Mouse (Mus musculus): ENCODE data around the gene Med29. TPM values are rescaled to one million over a fixed set of nuclear protein-coding genes. Genes with fewer than 3 reads are reported as not detected.

Gene Med29
- polyA plus RNA-seq, 1 experiment from 2014 or later = 27.5 TPM

DNA sequence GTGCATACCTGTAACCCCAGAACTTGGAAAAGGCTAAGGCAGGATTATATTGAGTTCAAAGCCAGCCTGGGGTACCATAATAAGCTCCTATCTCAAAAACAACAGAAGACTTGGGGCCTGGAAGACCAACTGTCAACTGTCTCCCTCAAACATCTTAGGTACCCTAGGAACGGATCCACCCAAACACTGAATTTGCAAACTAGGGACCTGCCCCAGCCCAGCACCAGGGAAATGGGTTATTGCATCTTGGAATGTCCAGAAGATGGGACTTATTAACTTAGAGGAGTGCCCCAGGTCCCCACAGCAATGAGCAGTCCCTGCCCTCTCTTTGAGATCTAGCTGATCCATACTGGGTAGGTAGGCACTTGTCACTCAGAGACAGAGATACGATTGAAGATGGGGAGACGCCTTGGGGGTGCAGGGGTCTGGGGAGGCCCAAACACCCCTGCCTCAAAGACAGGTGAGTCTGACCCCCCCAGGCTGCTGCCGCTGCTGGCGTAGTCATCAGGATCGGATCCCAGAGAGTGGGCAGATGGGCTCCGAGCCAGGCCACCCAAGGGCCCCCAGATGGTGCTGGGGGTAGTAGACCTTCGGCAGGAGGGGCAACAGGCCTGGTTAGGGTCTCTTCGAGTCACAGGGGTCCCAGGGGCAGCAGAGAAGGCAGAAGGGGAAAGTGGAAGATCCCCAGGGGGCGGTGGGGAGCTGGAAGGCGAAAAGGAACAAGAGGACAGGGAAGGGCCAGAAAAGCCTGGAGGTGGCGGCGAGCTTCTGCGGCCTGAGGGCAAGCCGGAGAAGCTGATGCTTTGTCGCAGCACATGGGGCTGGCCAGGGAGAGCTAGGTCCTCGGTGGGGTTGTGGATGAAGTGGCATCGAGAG lies 15.1 kb downstream of the Med29 start:
- H3K4me3 ChIP-seq (ENCODE audit: low read depth, low read length) = peak overlapping the region; percentile 88
- peak overlapping the region; percentile 95 for H3K4me2 ChIP-seq (replicated peaks; ENCODE audit: low read depth)
- H3K9ac ChIP-seq (ENCODE audit: low read length) = peak overlapping the region; percentile 98
- H3K9me3 ChIP-seq (ENCODE audit: control insufficient read depth, low read length) = no peaks in the 10 kb centered on the region
- DNase-seq (ENCODE audit: low spot score) (peak; percentile 52), ATAC-seq (ENCODE audit: low FRiP score, low TSS enrichment) (no peak)
- H3K4me1 ChIP-seq (replicated peaks; ENCODE audit: control insufficient read depth, insufficient read depth) = 0 out of 2 replicates have a peak, but pooled peaks cover 6% of the 10 kb centered on the region
- peaks cover 7% of the 10 kb centered on the region; the same call in 1 of the 2 replicates for H3K36me3 ChIP-seq (ENCODE audit: control insufficient read depth, insufficient read depth, low read length)
- H3K27ac ChIP-seq (replicated peaks) = peak overlapping the region; percentile 100
- TF ChIP-seq EP300 (optimal IDR thresholded peaks at IDR 0.05) (no peak), CTCF (IDR thresholded peaks at IDR 0.05; ENCODE audit: low read depth) (peak; percentile 33; the same call in 1 of the 2 replicates)
- WGBS = 37% methylated on average over 18 of the region's 18 CpGs
- H3K27me3 ChIP-seq (ENCODE audit: control insufficient read depth, insufficient read depth, low read length) = no peaks in the 10 kb centered on the region

DNA sequence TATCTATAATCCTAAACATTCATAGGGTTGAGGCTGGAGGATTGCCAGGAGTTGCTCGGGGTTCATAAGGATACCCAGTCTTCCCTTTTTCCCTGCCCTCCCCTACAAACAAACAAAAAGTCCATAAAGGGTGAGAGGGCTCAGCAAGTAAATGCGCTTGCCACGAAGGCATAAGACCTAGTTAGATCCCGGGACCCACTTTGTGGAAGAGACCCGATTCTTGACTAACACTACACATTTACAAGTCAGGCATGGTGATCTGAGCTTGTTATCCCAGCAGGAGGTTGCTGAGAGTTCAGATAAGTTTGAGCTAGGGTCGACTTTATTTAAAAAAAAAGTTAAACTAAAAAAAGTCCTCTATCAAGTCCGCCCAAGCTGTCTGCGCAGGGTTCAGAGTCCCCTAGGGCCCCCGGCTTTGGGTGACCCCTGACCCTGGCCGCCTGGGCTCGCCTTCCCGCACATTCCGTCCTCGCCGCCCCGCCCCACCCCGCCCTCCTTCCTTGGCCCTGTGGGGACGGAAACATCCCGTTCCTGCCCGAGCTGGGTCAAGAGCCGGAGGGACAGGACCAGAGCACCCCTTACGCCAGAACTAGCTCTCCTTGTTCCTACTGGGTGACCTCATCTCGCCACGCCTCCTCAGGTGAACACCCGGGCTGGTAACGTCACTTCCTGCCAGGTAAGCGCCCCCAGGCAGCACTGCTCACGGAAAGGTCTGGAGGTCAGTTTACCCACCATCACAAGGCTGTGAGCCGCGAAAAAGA lies 16.3 kb downstream of the Med29 start:
- Histone ChIP-seq H3K9ac (ENCODE audit: low read length) (peak overlapping the region; percentile 98), H3K4me1 (replicated peaks; ENCODE audit: control insufficient read depth, insufficient read depth) (0 out of 2 replicates have a peak, but pooled peaks cover 6% of the 10 kb centered on the region), H3K4me3 (ENCODE audit: low read depth, low read length) (peak overlapping the region; percentile 88), H3K27ac (replicated peaks) (peak overlapping the region; percentile 100), H3K27me3 (ENCODE audit: control insufficient read depth, insufficient read depth, low read length) (no peaks in the 10 kb centered on the region), H3K9me3 (ENCODE audit: control insufficient read depth, low read length) (no peaks in the 10 kb centered on the region), H3K4me2 (replicated peaks; ENCODE audit: low read depth) (peak overlapping the region; percentile 95), H3K36me3 (ENCODE audit: control insufficient read depth, insufficient read depth, low read length) (peaks cover 7% of the 10 kb centered on the region; the same call in 1 of the 2 replicates)
- under 1% methylated on average over 30 of the region's 30 CpGs for WGBS
- ATAC-seq (ENCODE audit: low FRiP score, low TSS enrichment) = peak; percentile 46
- peak; percentile 39 for TF ChIP-seq EP300 (optimal IDR thresholded peaks at IDR 0.05)
- TF ChIP-seq CTCF (IDR thresholded peaks at IDR 0.05; ENCODE audit: low read depth) = no peak
- DNase-seq (ENCODE audit: low spot score) = peak; percentile 95

DNA sequence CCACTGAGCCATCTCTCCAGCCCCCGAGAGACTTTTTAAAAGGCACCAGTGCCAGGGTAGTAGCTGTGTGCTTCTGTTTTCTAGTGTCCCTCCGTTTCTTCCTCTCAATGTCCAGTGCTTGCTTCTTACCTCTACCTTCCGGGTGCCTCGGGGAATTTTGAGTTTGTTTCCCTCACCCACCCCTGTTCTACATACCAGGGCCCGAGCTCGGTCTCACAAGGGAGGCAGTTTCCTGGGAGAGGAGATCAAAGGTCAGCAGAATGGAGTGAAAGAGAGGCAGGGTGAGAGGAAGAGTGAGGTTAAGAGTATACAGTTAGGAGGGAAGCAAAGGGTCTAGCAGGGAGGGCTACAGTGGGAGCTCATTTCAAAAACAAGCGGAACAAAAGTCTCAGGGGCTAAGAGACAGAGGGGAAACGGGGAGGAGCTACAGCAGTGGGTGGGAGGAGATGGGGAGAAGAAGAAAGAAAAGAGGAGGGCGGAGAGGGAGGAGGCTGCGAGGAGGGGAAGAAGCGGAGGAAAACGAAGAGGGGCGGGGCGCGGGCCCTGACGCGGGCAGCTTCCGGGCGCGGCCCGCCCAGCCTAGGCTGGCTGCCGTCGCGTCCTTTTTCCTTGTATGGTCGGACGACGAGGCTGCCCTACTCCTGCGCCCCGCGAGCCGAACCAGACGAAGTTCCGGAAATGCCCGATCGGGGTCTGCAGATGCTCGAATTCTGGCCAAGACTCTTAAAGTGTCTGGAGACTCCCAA lies 17.2 kb downstream of the Med29 start:
- Histone ChIP-seq H3K4me3 (ENCODE audit: low read depth, low read length) (peak overlapping the region; percentile 88), H3K9me3 (ENCODE audit: control insufficient read depth, low read length) (no peaks in the 10 kb centered on the region), H3K4me1 (replicated peaks; ENCODE audit: control insufficient read depth, insufficient read depth) (0 out of 2 replicates have a peak, but pooled peaks cover 5% of the 10 kb centered on the region), H3K4me2 (replicated peaks; ENCODE audit: low read depth) (peak overlapping the region; percentile 95), H3K27me3 (ENCODE audit: control insufficient read depth, insufficient read depth, low read length) (no peaks in the 10 kb centered on the region), H3K27ac (replicated peaks) (peak overlapping the region; percentile 100), H3K9ac (ENCODE audit: low read length) (peak overlapping the region; percentile 98), H3K36me3 (ENCODE audit: control insufficient read depth, insufficient read depth, low read length) (peaks cover 7% of the 10 kb centered on the region; the same call in 1 of the 2 replicates)
- ATAC-seq (ENCODE audit: low FRiP score, low TSS enrichment) (peak; percentile 49), DNase-seq (ENCODE audit: low spot score) (peak; percentile 95)
- 1% methylated on average over 35 of the region's 36 CpGs for WGBS
- TF ChIP-seq EP300 (optimal IDR thresholded peaks at IDR 0.05) (no peak), CTCF (IDR thresholded peaks at IDR 0.05; ENCODE audit: low read depth) (no peak)

GRCm38 (mm10) chr7:28374647-28375046 lies 17.9 kb downstream of the Med29 start:
- Histone ChIP-seq H3K4me3 (ENCODE audit: low read depth, low read length) (no peak overlapping the region), H3K4me1 (replicated peaks; ENCODE audit: control insufficient read depth, insufficient read depth) (0 out of 2 replicates have a peak, but pooled peaks cover 3% of the 10 kb centered on the region), H3K27ac (replicated peaks) (peak overlapping the region; percentile 100), H3K4me2 (replicated peaks; ENCODE audit: low read depth) (peak overlapping the region; percentile 95; the same call in 1 of the 2 replicates), H3K9ac (ENCODE audit: low read length) (peak overlapping the region; percentile 71; the same call in 1 of the 2 replicates), H3K9me3 (ENCODE audit: control insufficient read depth, low read length) (no peaks in the 10 kb centered on the region), H3K36me3 (ENCODE audit: control insufficient read depth, insufficient read depth, low read length) (peaks cover 7% of the 10 kb centered on the region; the same call in 1 of the 2 replicates), H3K27me3 (ENCODE audit: control insufficient read depth, insufficient read depth, low read length) (no peaks in the 10 kb centered on the region)
- DNase-seq (ENCODE audit: low spot score) (no peak), ATAC-seq (ENCODE audit: low FRiP score, low TSS enrichment) (no peak)
- WGBS = 63% methylated on average over 10 of the region's 10 CpGs
- no peak for TF ChIP-seq EP300 (optimal IDR thresholded peaks at IDR 0.05)
- no peak for TF ChIP-seq CTCF (IDR thresholded peaks at IDR 0.05; ENCODE audit: low read depth)

- ATAC-seq (ENCODE audit: low FRiP score, low TSS enrichment) = no peak
- Histone ChIP-seq H3K4me3 (ENCODE audit: low read depth, low read length) (no peak overlapping the region), H3K36me3 (ENCODE audit: control insufficient read depth, insufficient read depth, low read length) (peaks cover 7% of the 10 kb centered on the region; the same call in 1 of the 2 replicates), H3K9me3 (ENCODE audit: control insufficient read depth, low read length) (no peaks in the 10 kb centered on the region), H3K9ac (ENCODE audit: low read length) (no peak overlapping the region), H3K4me1 (replicated peaks; ENCODE audit: control insufficient read depth, insufficient read depth) (no peaks in the 10 kb centered on the region), H3K27ac (replicated peaks) (peak overlapping the region; percentile 100), H3K27me3 (ENCODE audit: control insufficient read depth, insufficient read depth, low read length) (no peaks in the 10 kb centered on the region), H3K4me2 (replicated peaks; ENCODE audit: low read depth) (no peak overlapping the region)
- WGBS = 76% methylated on average over 7 of the region's 7 CpGs
- no peak for DNase-seq (ENCODE audit: low spot score)
- TF ChIP-seq CTCF (IDR thresholded peaks at IDR 0.05; ENCODE audit: low read depth) (no peak), EP300 (optimal IDR thresholded peaks at IDR 0.05) (no peak)
Observed at GRCm38 (mm10) chr7:28373891-28374495, 18.5 kb downstream of the Med29 start.
